Mouse (Mus musculus) layer of hippocampus, adult 2 months (tissue): ENCODE data around the gene Egfl6. TPM values are rescaled to one million over a fixed set of nuclear protein-coding genes. Genes with fewer than 3 reads are reported as not detected.
"Not testable (repeated sequence)": the region's sequence is repeated elsewhere in the genome, so short reads cannot be mapped to it uniquely, and the experiment has no call there.

ENCODE experiments used
- DNase-seq, 2 experiments: peaks; one replicate each; pipeline ENCODE4 v3.0.0; 2022; ENCODE audit warnings: low spot score in 2 of 2
- H3K27ac ChIP-seq: fragments of 200-600 bp; 2 replicates; pipeline ENCODE4 v1.8.1; 2022
- H3K4me3 ChIP-seq: fragments of 200-600 bp; 2 replicates; pipeline ENCODE4 v1.8.1; 2022; ENCODE audit warnings: mild to moderate bottlenecking
- CTCF ChIP-seq: fragments of 200-600 bp; conservative IDR thresholded peaks from 2 replicates; pipeline ENCODE4 v1.8.1; 2022; ENCODE audit warnings: antibody characterized with exemption, mild to moderate bottlenecking, moderate library complexity
- total RNA-seq, 2 experiments: library from RNA; stranded (reverse); gene quantifications; 2 replicates each; pipeline ENCODE4 v1.2.3; 2021

The Egfl6 gene
- total RNA-seq, 2 experiments from 2014 or later: 3.8 to 5.0 TPM

DNA sequence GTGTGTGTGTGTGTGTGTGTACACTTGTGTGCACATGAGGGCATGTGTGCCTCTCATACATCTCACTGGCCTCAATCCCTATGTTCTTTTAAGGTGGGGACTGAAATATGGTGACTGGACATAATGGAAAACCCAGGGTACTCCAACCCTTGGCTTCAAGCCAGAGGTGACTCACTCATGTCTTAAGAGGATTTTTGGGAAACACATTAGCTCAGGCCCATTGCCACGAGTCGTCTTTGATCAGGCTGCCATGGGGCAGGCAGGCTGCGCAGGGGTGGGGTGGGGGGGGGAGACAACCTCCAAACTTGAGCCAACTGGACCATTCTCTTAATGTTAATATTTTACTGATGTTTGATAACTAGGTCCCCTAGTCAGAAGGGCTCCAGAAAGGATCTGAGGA lies 26.2 kb downstream of the Egfl6 start:
- TF ChIP-seq CTCF: no peak
- no peak for DNase-seq
- Histone ChIP-seq H3K4me3 (no peak overlapping the region), H3K27ac (no peak overlapping the region)

DNA sequence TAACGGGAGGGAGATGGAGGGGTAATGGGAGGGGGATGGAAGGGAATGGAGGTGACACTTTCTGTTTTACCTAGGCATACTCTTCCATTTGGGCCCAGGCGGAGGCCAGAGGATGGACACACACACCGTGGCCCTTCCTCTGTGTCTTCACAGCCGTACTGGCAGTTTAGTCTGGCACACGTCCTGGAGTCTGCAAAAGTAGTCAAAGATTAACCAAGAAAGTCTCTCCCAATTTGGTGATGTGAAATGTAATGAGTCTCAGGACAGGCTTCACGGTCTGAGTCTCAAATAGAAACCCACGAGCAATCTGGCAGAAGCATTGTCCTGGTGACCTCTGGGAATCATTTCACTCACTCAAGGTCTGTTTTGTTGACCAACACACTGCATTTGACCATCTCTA lies 33.2 kb downstream of the Egfl6 start:
- Histone ChIP-seq H3K4me3 (no peak overlapping the region), H3K27ac (no peak overlapping the region)
- TF ChIP-seq CTCF: no peak
- DNase-seq: no peak

DNA sequence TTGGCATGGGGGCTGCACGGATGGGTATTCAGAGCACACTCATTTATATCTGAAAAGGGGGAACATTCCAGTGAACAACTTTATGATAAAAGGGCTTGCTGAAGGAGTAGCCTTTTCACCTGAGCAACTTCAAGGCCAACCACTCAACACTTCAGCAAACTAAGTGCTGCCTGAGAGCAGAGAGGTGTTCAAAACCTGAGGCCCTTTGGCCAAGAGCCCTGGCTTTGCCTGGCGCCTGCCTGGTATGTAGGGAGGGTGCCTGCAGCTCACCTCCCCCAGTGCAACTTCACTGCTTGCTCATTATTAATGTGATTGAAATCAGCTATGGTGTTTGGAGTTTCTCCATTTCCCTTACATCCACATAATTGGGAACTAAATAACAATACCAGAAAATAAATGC lies 39.0 kb downstream of the Egfl6 start:
- no peak for TF ChIP-seq CTCF
- H3K27ac ChIP-seq: no peak overlapping the region
- no peak for DNase-seq
- H3K4me3 ChIP-seq: no peak overlapping the region

DNA sequence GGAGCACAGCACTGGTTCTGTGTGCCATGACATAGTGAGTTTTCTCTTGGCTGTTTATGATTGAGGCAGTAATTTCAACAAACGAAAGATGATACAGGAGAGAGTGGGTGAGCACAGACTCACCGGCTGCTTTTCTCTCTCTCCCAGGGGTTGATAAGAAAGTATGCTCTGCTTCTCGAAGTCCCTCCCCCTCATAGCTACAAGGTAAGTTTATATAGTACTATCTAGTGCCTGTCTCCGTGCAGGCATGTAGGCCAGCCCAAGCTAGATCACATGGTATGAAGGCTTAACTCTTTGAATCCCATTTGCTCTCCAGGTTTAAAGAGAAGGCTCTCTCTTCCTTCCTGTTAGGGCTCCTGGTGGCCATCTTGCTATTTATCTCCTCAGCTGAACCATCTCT lies 50.4 kb downstream of the Egfl6 start:
- no peak for TF ChIP-seq CTCF
- DNase-seq: no peak
- H3K27ac ChIP-seq: no peak overlapping the region
- no peak overlapping the region for H3K4me3 ChIP-seq

DNA sequence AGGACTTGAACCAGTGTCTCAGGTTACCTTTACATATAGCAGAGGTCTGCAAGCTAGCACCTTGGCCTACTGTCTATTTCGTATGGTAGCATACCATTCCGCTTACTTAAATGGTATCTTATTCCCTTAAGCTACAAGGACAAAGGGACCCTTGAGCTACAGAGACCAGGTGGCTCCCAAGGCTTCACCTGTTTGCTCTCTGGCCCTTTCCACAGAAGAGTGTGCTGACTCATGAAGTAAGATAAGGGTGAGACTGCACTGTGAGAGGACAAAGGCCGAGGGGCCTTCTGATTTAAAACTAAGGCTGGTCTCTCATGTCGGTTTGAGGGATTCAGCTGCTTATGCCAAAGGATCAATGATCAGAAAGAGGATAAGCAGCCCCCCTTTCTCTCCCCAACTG lies 52.1 kb downstream of the Egfl6 start:
- DNase-seq: no peak
- Histone ChIP-seq H3K4me3 (no peak overlapping the region), H3K27ac (no peak overlapping the region)
- TF ChIP-seq CTCF: no peak

DNA sequence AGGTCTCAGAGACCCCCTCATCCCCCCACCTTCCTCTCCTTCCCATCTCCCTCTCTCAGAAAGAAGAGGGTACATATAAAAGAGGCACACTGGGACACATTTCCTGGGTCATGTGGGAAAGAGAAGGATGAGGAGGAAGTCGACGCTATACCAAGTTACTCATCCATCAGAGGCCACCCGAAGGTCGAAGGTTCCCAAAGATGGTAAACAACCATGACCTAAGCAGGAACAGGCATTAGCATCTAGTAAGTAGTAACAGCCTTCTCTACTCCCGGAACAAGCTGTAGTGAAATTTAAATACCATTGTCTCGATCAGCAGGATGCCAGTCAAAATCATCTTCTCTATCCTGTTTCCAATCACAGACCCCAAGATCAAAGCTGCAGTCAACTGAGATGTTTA lies 53.8 kb downstream of the Egfl6 start:
- H3K27ac ChIP-seq: no peak overlapping the region
- no peak for TF ChIP-seq CTCF
- DNase-seq: no peak
- no peak overlapping the region for H3K4me3 ChIP-seq

DNA sequence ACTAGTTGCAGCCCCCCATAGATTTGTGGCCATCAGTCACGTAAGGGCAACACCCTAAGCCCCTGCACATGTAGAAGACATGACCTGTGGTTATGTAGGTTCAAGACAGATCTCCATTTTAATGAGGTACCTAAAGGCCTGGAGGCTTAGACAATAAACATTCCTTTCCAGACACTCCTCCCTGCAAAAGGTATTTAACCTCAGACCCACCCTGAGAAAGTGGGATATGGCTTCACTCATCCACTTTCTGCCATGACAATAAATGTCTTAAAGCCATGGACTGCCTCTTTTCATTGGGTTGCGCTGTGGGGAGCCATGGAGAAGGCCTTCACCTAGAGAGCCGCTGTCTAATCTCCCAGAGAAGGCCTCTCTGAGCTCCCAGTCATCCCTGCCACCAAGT lies 57.4 kb downstream of the Egfl6 start:
- no peak for TF ChIP-seq CTCF
- no peak for DNase-seq
- Histone ChIP-seq H3K4me3 (no peak overlapping the region), H3K27ac (no peak overlapping the region)

DNA sequence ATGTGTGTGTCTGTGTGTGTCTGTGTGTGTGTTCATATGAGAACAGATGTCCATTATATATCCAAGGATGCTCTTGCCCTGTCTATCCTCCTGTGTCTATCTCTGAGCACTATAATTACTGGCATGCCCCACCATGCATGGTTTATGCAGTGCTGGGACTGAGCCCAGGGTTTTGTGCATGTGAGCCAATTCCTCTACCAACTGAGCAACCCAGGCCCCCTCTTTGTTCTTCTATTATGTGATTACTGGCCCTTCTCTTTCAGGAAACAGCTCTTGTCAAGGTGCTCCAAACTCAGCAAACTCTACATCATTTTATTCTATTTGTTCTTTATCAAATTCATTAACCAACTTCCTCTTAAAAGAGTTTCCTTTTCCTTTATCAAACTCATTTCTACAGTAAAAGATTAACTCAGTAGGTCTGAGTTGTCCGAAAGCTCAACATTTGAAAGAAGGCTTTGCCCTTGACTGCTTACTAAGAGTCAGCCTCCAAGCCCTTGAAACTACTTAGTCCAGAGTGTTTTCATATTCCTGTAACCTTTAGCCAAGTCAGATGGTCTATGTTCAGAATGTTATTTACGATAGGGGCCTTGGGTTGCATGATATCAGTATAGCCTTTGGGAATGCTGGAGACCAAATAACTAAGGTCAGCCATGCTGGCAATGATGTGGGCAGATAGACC lies 59.7 kb downstream of the Egfl6 start:
- Histone ChIP-seq H3K27ac (no peak overlapping the region), H3K4me3 (no peak overlapping the region)
- TF ChIP-seq CTCF: no peak
- no peak for DNase-seq

DNA sequence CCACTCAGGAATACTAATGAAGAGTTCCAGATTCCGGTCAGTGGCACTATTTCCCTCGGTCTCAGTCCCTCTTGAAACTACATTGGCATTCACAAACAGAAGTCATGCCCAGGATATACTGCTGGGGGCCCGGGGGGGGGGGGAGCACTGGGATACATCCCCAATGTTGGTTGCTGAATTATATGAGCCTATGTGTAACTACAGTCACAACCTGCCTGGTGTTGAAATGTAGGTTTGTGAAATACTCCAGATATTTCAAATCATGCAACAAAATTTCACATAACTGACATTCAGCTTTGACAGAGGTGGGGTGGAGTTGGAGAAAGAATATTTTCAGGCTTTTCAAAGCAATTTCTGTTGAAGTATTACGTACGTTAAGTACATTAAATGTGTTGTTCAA lies 64.7 kb downstream of the Egfl6 start:
- no peak for TF ChIP-seq CTCF
- H3K4me3 ChIP-seq: no peak overlapping the region

DNA sequence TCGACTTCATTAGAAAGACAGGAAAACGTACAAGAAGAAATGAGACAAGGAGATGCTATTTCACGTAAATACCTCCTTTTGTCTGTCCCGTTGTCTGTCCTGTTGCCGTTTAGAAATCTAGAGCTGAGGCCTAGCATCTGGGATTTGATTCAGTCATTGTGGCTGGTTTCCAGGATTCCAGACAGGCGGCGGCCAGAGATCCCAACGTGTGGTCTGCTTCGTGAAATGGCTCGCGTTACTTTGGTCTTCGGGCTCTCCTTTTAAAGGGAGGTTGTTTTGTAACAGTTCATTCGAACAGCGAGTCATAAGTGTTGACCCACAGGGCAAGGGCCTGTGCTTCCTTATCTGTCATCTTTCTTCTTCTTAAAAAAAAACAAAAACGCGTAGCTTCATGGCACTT lies 67.2 kb downstream of the Egfl6 start, which contains the start of gene Tceanc:
Gene Tceanc (minus strand): TSS at position 223 of the 400 bp plus-strand sequence.
- no peak for TF ChIP-seq CTCF
- DNase-seq: no peak
- H3K4me3 ChIP-seq: no peak within 1 kb of the TSS
- H3K27ac ChIP-seq: no peak within 1 kb of the TSS

More for the DNA sequence above, 64.7 kb downstream of the Egfl6 start:
- DNase-seq: no peak
- H3K27ac ChIP-seq: no peak overlapping the region

DNA sequence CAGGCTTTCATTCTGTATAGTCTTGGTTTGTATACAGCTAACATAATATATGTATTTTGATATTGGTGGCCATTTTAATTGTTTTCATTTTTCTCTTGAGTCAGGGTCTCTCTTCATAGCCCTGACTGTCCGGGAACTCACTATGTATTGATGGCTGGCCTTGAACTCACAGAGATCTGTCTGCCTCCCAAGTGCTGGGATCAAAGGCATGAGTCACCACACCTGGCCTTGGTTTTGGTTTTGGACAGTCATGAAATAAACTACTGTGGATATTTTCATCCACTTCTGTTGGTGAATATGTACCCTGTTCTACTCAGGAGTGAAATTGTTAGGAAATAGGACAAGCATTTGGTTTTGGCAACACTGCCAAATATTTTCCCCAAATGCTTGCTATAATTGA lies 68.9 kb downstream of the Egfl6 start:
- no peak overlapping the region for H3K27ac ChIP-seq
- no peak for TF ChIP-seq CTCF

DNA sequence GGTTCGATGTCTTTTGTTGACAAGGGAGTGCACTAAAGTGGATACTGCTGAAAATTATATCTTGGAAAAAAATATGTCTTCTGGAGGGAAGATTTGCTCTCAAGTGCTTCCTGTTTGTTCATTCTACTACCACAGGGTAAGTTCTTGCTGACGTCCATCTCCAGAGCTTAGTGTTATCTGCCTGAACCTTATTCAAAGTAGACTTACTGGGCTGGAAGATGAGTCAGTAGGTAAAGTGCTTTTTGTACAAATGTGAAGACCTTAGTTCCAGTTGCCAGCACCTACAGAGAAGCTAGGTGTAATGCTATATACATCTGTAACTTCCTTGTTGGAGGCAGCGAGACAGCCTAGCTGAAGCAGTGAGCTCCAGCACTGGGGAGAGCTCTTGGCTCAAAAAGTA lies 69.6 kb downstream of the Egfl6 start:
- Histone ChIP-seq H3K4me3 (no peak overlapping the region), H3K27ac (no peak overlapping the region)
- no peak for TF ChIP-seq CTCF
- DNase-seq: no peak

More for the DNA sequence above, 68.9 kb downstream of the Egfl6 start:
- no peak overlapping the region for H3K4me3 ChIP-seq
- DNase-seq: no peak

DNA sequence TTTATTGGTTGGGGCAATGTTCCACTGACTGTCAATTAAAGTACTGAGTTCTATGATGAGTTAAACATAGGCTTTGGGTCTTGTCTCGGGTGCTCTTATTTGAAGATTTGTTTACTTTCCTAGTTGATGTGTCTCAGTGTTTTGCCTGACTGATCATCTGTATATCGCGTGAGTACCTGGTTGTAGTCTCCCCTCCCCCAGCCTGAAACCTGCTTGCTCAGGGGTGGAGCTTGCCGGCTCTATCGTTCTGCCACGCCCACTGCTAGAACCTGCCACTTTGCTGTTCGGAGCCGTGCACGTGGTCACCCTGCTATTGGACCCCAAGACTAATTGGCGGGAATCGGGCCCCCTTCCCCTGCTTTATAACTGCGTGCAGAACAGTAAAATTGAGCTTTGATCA lies 71.5 kb downstream of the Egfl6 start:
- not testable (repeated sequence) for H3K27ac ChIP-seq, DNase-seq, H3K4me3 ChIP-seq

DNA sequence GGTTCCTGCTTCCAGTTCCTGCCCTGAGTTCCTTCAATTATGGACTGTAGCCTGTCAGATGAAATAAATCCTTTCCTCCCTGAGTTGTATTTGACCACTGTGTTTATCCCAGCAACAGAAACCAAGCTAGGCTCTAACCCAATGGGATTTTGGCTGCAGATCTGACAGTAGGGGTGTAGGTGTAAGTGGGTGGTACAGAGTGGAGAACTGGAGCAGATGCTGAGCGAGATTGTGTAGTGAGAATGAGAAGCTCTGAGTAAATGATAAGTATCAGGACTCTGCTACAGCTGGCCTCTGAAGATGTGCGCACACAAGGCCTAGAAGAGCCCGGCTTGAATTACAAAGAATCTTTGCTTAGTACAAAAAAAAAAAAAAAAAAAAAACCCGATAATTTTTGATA lies 73.4 kb downstream of the Egfl6 start:
- peak overlapping the region; percentile 46 for H3K27ac ChIP-seq
- no peak for TF ChIP-seq CTCF
- no peak overlapping the region for H3K4me3 ChIP-seq
- DNase-seq: peak; percentile 20 to 31
